In the genomic region with DNA sequence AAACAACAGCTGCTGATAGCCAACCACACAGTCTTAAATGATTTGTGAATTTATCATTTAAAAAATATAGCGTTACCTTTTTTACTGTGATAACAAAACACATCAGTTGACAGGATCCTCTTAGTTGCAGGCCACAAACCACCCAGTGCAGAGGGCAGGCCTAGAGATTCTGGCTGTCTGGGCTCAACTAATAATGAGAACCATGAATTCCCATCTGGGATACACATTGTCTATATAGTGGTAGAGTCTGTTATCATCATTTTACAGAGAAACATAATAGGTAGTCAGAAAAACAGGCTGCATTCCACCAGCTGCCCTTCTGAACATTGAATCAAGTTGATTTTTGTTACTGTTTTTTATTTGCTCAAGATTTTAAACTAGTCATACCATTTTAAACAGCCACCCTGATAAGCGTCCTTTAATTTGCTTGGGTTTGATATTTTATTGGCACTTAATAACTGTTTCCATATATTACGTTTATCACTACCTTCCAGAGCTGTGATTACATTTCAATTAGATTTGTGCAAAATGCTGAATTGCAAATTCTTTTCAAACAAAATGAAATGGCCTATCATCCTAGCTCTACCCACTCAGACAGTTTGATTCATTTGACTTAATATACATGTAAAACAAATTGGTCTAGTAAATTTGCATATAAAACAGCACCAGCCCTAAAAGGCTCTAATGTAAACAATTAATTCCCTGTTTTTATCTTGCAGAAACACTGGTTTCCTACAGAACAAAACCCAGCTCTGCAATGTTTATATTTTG, we compare ENCODE assay signal across 22 mouse cellular contexts.
DNase-seq lines count a peak whose midpoint lies in the region; ATAC-seq and TF ChIP-seq lines count a peak whose summit lies in the region.
"Had no signal": no experiment of that assay in that cellular context is flagged by ENCODE, and none has a peak within 500 bp of the region (broad histone marks: within the 10 kb centered on the region; RNA-seq: fewer than 3 reads in every experiment).

No protein-coding gene starts in this region.

- no peaks in the 10 kb centered on the region for H3K4me1 ChIP-seq in hindbrain, embryonic 14.5 days (replicated peaks; ENCODE audit: control insufficient read depth, insufficient read depth, low read length)
- no peaks in the 10 kb centered on the region for H3K4me1 ChIP-seq in hindbrain, embryonic 10.5 days (replicated peaks)
- no peaks in the 10 kb centered on the region for H3K4me1 ChIP-seq in midbrain, embryonic 12.5 days
- H3K4me1 ChIP-seq in midbrain, postnatal 0 days (ENCODE audit: insufficient read depth, low read length), result no peaks in the 10 kb centered on the region
- H3K4me1 ChIP-seq in midbrain, embryonic 14.5 days (ENCODE audit: control insufficient read depth, insufficient read depth, low read length), result no peaks in the 10 kb centered on the region
- H3K4me1 ChIP-seq: embryonic facial prominence, embryonic 15.5 days; forebrain, embryonic 10.5 days; heart, embryonic 10.5 days; heart, embryonic 15.5 days had no signal

- no peak overlapping the region for H3K4me3 ChIP-seq in hindbrain, embryonic 14.5 days (replicated peaks; ENCODE audit: low read length)
- H3K4me3 ChIP-seq in hindbrain, embryonic 10.5 days, result no peak overlapping the region
- H3K4me3 ChIP-seq in midbrain, embryonic 12.5 days, result no peak overlapping the region
- no peak overlapping the region for H3K4me3 ChIP-seq in midbrain, postnatal 0 days (ENCODE audit: low read depth, low read length)
- no peak overlapping the region for H3K4me3 ChIP-seq in midbrain, embryonic 14.5 days (replicated peaks; ENCODE audit: low read depth, low read length)
- H3K4me3 ChIP-seq: embryonic facial prominence, embryonic 15.5 days; erythroblast, embryonic 14.5 days; forebrain, embryonic 10.5 days; heart, embryonic 10.5 days; heart, embryonic 15.5 days had no signal

- H3K4me2 ChIP-seq in hindbrain, embryonic 14.5 days (replicated peaks), result no peak overlapping the region
- no peak overlapping the region for H3K4me2 ChIP-seq in midbrain, embryonic 12.5 days (replicated peaks)
- no peak overlapping the region for H3K4me2 ChIP-seq in midbrain, postnatal 0 days (ENCODE audit: low read depth, low read length, poor library complexity, severe bottlenecking)
- H3K4me2 ChIP-seq in midbrain, embryonic 14.5 days (ENCODE audit: low read length), result no peak overlapping the region
- H3K4me2 ChIP-seq: embryonic facial prominence, embryonic 15.5 days; heart, embryonic 15.5 days had no signal

- H3K27ac ChIP-seq in hindbrain, embryonic 14.5 days, result no peak overlapping the region
- H3K27ac ChIP-seq in hindbrain, embryonic 10.5 days, result no peak overlapping the region
- H3K27ac ChIP-seq in midbrain, embryonic 12.5 days (replicated peaks), result no peak overlapping the region
- H3K27ac ChIP-seq in midbrain, postnatal 0 days (ENCODE audit: low read depth, low read length), result no peak overlapping the region
- H3K27ac ChIP-seq in midbrain, embryonic 14.5 days (replicated peaks; ENCODE audit: low read depth, low read length), result 0 out of 2 replicates have a peak overlapping the region, but pooled peaks have one; percentile 37
- H3K27ac ChIP-seq: embryonic facial prominence, embryonic 15.5 days; forebrain, embryonic 10.5 days; heart, embryonic 10.5 days; heart, embryonic 15.5 days had no signal

- no peak for TF ChIP-seq POLR2A in brain, embryonic 14.5 days (IDR thresholded peaks at IDR 0.05; ENCODE audit: borderline replicate concordance, extremely low read depth, insufficient read depth, insufficient read length, poor library complexity, severe bottlenecking)

- 67% methylated on average over 3 of the region's 3 CpGs for WGBS in hindbrain, embryonic 14.5 days
- WGBS in hindbrain, embryonic 10.5 days, result 93% methylated on average over 3 of the region's 3 CpGs
- 78% methylated on average over 3 of the region's 3 CpGs for WGBS in midbrain, embryonic 12.5 days
- WGBS in midbrain, postnatal 0 days, result 61% methylated on average over 3 of the region's 3 CpGs
- WGBS in midbrain, embryonic 14.5 days, result 75% methylated on average over 3 of the region's 3 CpGs

- ATAC-seq in hindbrain, embryonic 14.5 days (ENCODE audit: low FRiP score), result peak; percentile 40; the same call in 1 of the 2 replicates
- peak; percentile 66 for ATAC-seq in midbrain, embryonic 12.5 days (ENCODE audit: low FRiP score, low read depth)
- ATAC-seq in midbrain, postnatal 0 days (ENCODE audit: low FRiP score), result no peak
- ATAC-seq in midbrain, embryonic 14.5 days (ENCODE audit: low FRiP score, low TSS enrichment), result peak; percentile 57; the same call in 1 of the 2 replicates
- ATAC-seq: forebrain, embryonic 16.5 days had no signal

- no peak for TF ChIP-seq CTCF in midbrain, postnatal 0 days (IDR thresholded peaks at IDR 0.05)
- no peak for TF ChIP-seq CTCF in brain, embryonic 14.5 days (IDR thresholded peaks at IDR 0.05; ENCODE audit: borderline replicate concordance, extremely low read depth, insufficient read depth, insufficient read length)

- H3K9me3 ChIP-seq in hindbrain, embryonic 14.5 days (ENCODE audit: control insufficient read depth, low read length), result no peaks in the 10 kb centered on the region
- H3K9me3 ChIP-seq in hindbrain, embryonic 10.5 days, result no peaks in the 10 kb centered on the region
- H3K9me3 ChIP-seq in midbrain, embryonic 12.5 days, result no peaks in the 10 kb centered on the region
- H3K9me3 ChIP-seq in midbrain, postnatal 0 days (ENCODE audit: low read length), result no peaks in the 10 kb centered on the region
- H3K9me3 ChIP-seq in midbrain, embryonic 14.5 days (ENCODE audit: control insufficient read depth, low read length), result no peaks in the 10 kb centered on the region
- H3K9me3 ChIP-seq: embryonic facial prominence, embryonic 15.5 days; forebrain, embryonic 10.5 days; heart, embryonic 10.5 days; heart, embryonic 15.5 days had no signal

- no peak for DNase-seq in hindbrain, embryonic 14.5 days (ENCODE audit: low spot score)
- no peak for DNase-seq in hindbrain, embryonic 10.5 days (ENCODE audit: low spot score)
- DNase-seq in midbrain, postnatal 0 days (ENCODE audit: low spot score), result no peak
- peak; percentile 58 for DNase-seq in brain, embryonic 14.5 days (ENCODE audit: low read depth)
- DNase-seq in midbrain, embryonic 14.5 days, result peak; percentile 38
- DNase-seq in MN1 (ENCODE audit: low spot score), result no peak
- DNase-seq: adrenal gland, adult 8-10 months; adrenal gland, postnatal 36 days; cerebellum, adult 11 months; cerebellum, adult 8-10 months; cerebellum, postnatal 14 days; embryo, embryonic 11 days; gastrocnemius, postnatal 10 days; heart, adult 18-20 months; heart, postnatal 14 days had no signal

- H3K9ac ChIP-seq in hindbrain, embryonic 14.5 days, result no peak overlapping the region
- H3K9ac ChIP-seq in midbrain, embryonic 12.5 days (replicated peaks), result no peak overlapping the region
- no peak overlapping the region for H3K9ac ChIP-seq in midbrain, postnatal 0 days (replicated peaks; ENCODE audit: low read length, poor library complexity, severe bottlenecking)
- no peak overlapping the region for H3K9ac ChIP-seq in midbrain, embryonic 14.5 days (replicated peaks; ENCODE audit: low read length)
- H3K9ac ChIP-seq: embryonic facial prominence, embryonic 15.5 days; heart, embryonic 15.5 days had no signal

- no peaks in the 10 kb centered on the region for H3K36me3 ChIP-seq in hindbrain, embryonic 14.5 days (replicated peaks; ENCODE audit: control insufficient read depth, insufficient read depth)
- no peaks in the 10 kb centered on the region for H3K36me3 ChIP-seq in hindbrain, embryonic 10.5 days
- H3K36me3 ChIP-seq in midbrain, embryonic 12.5 days, result no peaks in the 10 kb centered on the region
- H3K36me3 ChIP-seq in midbrain, postnatal 0 days (ENCODE audit: insufficient read depth, low read length), result no peaks in the 10 kb centered on the region
- no peaks in the 10 kb centered on the region for H3K36me3 ChIP-seq in midbrain, embryonic 14.5 days (ENCODE audit: control insufficient read depth, insufficient read depth, low read length)
- H3K36me3 ChIP-seq: embryonic facial prominence, embryonic 15.5 days; forebrain, embryonic 10.5 days; heart, embryonic 10.5 days; heart, embryonic 15.5 days had no signal

- no peaks in the 10 kb centered on the region for H3K27me3 ChIP-seq in hindbrain, embryonic 14.5 days (ENCODE audit: control insufficient read depth, insufficient read depth, low read length)
- no peaks in the 10 kb centered on the region for H3K27me3 ChIP-seq in hindbrain, embryonic 10.5 days (ENCODE audit: insufficient read depth, poor library complexity, severe bottlenecking)
- H3K27me3 ChIP-seq in midbrain, embryonic 12.5 days, result no peaks in the 10 kb centered on the region
- no peaks in the 10 kb centered on the region for H3K27me3 ChIP-seq in midbrain, postnatal 0 days (ENCODE audit: insufficient read depth, low read length)
- no peaks in the 10 kb centered on the region for H3K27me3 ChIP-seq in midbrain, embryonic 14.5 days (ENCODE audit: control insufficient read depth, insufficient read depth, low read length)
- H3K27me3 ChIP-seq: embryonic facial prominence, embryonic 15.5 days; heart, embryonic 15.5 days had no signal

Comparison
In these comparisons a context has a peak if more than half of its experiments do, and no peak if none do; other contexts are left out.
1. DNase-seq: peak in brain, embryonic 14.5 days (single experiment) and midbrain, embryonic 14.5 days (single experiment); none in hindbrain, embryonic 14.5 days (single experiment), hindbrain, embryonic 10.5 days (single experiment), midbrain, postnatal 0 days (single experiment) and MN1 (single experiment).